Mouse (Mus musculus) bone marrow macrophage, adult 2 months (primary cell): ENCODE results near the gene Mthfd1.

Experiments used
- CTCF ChIP-seq: IDR thresholded peaks from 2 replicates; pipeline ENCODE4 v1.5.1; 2012; ENCODE audit warnings: low read depth, mild to moderate bottlenecking, low read length, moderate library complexity
- POLR2A ChIP-seq: IDR thresholded peaks from 2 replicates; pipeline ENCODE4 v1.6.1; 2012; ENCODE audit warnings: mild to moderate bottlenecking, low read depth, low read length, borderline replicate concordance

DNA sequence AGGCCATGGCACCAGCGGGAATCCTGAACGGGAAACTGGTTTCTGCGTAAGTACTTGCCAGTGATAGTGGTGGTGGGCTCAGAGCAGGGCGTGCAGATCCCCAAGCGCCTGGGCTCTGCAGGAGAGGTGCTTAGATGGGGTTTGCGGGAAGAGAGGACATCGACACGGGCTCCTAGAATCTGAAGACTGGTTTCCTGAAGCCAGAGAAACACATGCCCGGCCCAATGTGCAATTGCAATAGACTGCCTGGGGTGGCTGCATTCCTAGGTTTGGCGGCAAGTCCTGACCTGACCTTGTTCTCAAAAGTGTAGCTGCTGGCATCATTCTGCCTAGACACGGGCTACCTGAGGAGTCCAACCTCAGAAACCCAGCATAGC lies 389 bp downstream of the Mthfd1 start:
- TF ChIP-seq CTCF, result no peak
- no peak for TF ChIP-seq POLR2A
